Mouse (Mus musculus) kidney, postnatal 4 days (tissue): ENCODE measurements around the gene Tbccd1.
"Not testable (repeated sequence)": the region's sequence is repeated elsewhere in the genome, so short reads cannot be mapped to it uniquely, and the experiment has no call there.

Source experiments
- DNase-seq, 2 experiments: peaks; one replicate each; pipeline ENCODE4 v3.0.0; 2021; ENCODE audit warnings: mixed read lengths in 2 of 2

The Tbccd1 gene

GRCm38 (mm10) chr16:22779228-22779835 lies 78.1 kb downstream of the Tbccd1 start:
- no peak for DNase-seq

GRCm38 (mm10) chr16:22778296-22778695 lies 79.2 kb downstream of the Tbccd1 start:
- not testable (repeated sequence) for DNase-seq

- DNase-seq = no peak
Observed at GRCm38 (mm10) chr16:22775471-22775985, 81.9 kb downstream of the Tbccd1 start.

GRCm38 (mm10) chr16:22768661-22769060 lies 88.8 kb downstream of the Tbccd1 start:
- no peak for DNase-seq

GRCm38 (mm10) chr16:22767405-22767804 lies 90.1 kb downstream of the Tbccd1 start:
- no peak for DNase-seq

- no peak for DNase-seq
Observed at GRCm38 (mm10) chr16:22766738-22767211, 90.7 kb downstream of the Tbccd1 start.

- no peak for DNase-seq
Observed at GRCm38 (mm10) chr16:22765531-22765930, 91.9 kb downstream of the Tbccd1 start.
